In the genomic region with DNA sequence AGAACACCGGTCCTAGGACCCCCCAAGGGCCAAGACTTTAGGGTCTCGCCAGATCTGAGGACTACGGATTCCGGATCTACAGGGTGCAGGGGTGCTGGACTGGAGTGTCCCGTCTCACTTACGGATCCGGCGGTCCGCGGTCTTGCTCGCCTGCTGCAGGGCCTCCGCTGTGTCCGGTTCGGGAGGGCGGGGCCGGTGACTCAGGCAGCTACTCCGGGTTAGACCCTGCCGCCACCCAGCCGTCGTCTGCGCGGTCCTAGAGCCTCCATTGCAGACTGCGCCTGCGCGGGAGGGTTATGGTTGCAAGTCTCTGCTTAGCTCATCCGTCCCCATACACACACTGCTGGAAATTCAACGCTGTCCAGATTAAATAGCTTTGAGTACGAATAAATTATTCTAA, we compare ENCODE assay signal across 7 mouse cellular contexts. TPM values are rescaled to one million over a fixed set of nuclear protein-coding genes. Genes with fewer than 3 reads are reported as not detected.
DNase-seq lines count a peak whose midpoint lies in the region; ATAC-seq and TF ChIP-seq lines count a peak whose summit lies in the region.

No protein-coding gene starts in this region.

- H3K4me1 ChIP-seq in embryonic facial prominence, embryonic 11.5 days (ENCODE audit: control insufficient read depth, insufficient read depth, low read length) = peaks cover 3% of the 10 kb centered on the region
- H3K4me1 ChIP-seq in kidney, adult 2 months (ENCODE audit: control insufficient read depth, insufficient read depth, low read length) = peaks cover 2% of the 10 kb centered on the region; the same call in 1 of the 2 replicates
- H3K4me1 ChIP-seq in limb, embryonic 12.5 days (replicated peaks) = peaks cover 24% of the 10 kb centered on the region
- peaks cover 23% of the 10 kb centered on the region for H3K4me1 ChIP-seq in midbrain, embryonic 15.5 days
- no peaks in the 10 kb centered on the region; the same call in 1 of the 2 replicates for H3K4me1 ChIP-seq in spleen, adult 2 months (ENCODE audit: control insufficient read depth, insufficient read depth, insufficient read length)

- H3K27ac ChIP-seq in embryonic facial prominence, embryonic 11.5 days (replicated peaks; ENCODE audit: low read depth, low read length) = no peak overlapping the region
- H3K27ac ChIP-seq in kidney, adult 2 months (ENCODE audit: insufficient read depth, low read depth, low read length) = peak overlapping the region; percentile 95
- H3K27ac ChIP-seq in limb, embryonic 12.5 days = peak overlapping the region; percentile 87
- H3K27ac ChIP-seq in midbrain, embryonic 15.5 days = peak overlapping the region; percentile 84
- H3K27ac ChIP-seq in spleen, adult 2 months (ENCODE audit: insufficient read depth, low read length) = peak overlapping the region; percentile 80

- no peak for TF ChIP-seq CTCF in kidney, adult 2 months (conservative IDR thresholded peaks at IDR 0.05; ENCODE audit: insufficient read depth, insufficient read length, low read depth, low read length)
- TF ChIP-seq CTCF in spleen, adult 2 months (IDR thresholded peaks at IDR 0.05; ENCODE audit: extremely low read depth, insufficient read depth, insufficient read length, insufficient replicate concordance) = no peak

- WGBS in embryonic facial prominence, embryonic 11.5 days = 0% methylated on average over 28 of the region's 28 CpGs
- under 1% methylated on average over 28 of the region's 28 CpGs for WGBS in kidney, adult 2 months
- under 1% methylated on average over 28 of the region's 28 CpGs for WGBS in limb, embryonic 12.5 days
- WGBS in midbrain, embryonic 15.5 days = under 1% methylated on average over 28 of the region's 28 CpGs
- WGBS in spleen, adult 2 months = under 1% methylated on average over 28 of the region's 28 CpGs

- peak; percentile 84 for ATAC-seq in embryonic facial prominence, embryonic 11.5 days (replicated peaks; ENCODE audit: insufficient number of reproducible peaks, low FRiP score, low TSS enrichment, low read depth)
- peak; percentile 82 for ATAC-seq in limb, embryonic 12.5 days (ENCODE audit: insufficient number of reproducible peaks, insufficient read depth, low FRiP score, low TSS enrichment, low read depth)
- ATAC-seq in midbrain, embryonic 15.5 days (replicated peaks) = peak; percentile 90

- peak; percentile 68 for TF ChIP-seq POLR2A in kidney, adult 2 months (IDR thresholded peaks at IDR 0.05; ENCODE audit: low read depth, low read length)
- TF ChIP-seq POLR2A in spleen, adult 2 months (IDR thresholded peaks at IDR 0.05; ENCODE audit: low read depth, low read length) = no peak; the same call in none of the 2 replicates

- H3K9me3 ChIP-seq in embryonic facial prominence, embryonic 11.5 days (replicated peaks; ENCODE audit: control insufficient read depth, low read length) = no peaks in the 10 kb centered on the region
- H3K9me3 ChIP-seq in limb, embryonic 12.5 days = no peaks in the 10 kb centered on the region
- H3K9me3 ChIP-seq in midbrain, embryonic 15.5 days = no peaks in the 10 kb centered on the region

- H3K27me3 ChIP-seq in embryonic facial prominence, embryonic 11.5 days (ENCODE audit: control insufficient read depth, insufficient read depth, low read length) = no peaks in the 10 kb centered on the region
- H3K27me3 ChIP-seq in kidney, adult 2 months (replicated peaks; ENCODE audit: control insufficient read depth, insufficient read depth, low read length) = no peaks in the 10 kb centered on the region
- H3K27me3 ChIP-seq in limb, embryonic 12.5 days = no peaks in the 10 kb centered on the region
- H3K27me3 ChIP-seq in midbrain, embryonic 15.5 days (replicated peaks) = no peaks in the 10 kb centered on the region
- no peaks in the 10 kb centered on the region for H3K27me3 ChIP-seq in spleen, adult 2 months (ENCODE audit: control insufficient read depth, insufficient read depth, low read length)

- DNase-seq in adrenal gland, postnatal 14 days = peak; percentile 99
- peak; percentile 97 for DNase-seq in embryonic facial prominence, embryonic 11.5 days (ENCODE audit: low spot score)
- DNase-seq in heart, adult 18-20 months = peak; percentile 97 to 98
- DNase-seq in kidney, adult 2 months = peak; percentile 97
- peak; percentile 84 to 96 for DNase-seq in spleen, adult 2 months (ENCODE audit: low read depth in 1 of 2, low spot score in 2 of 2)

- peak overlapping the region; percentile 68 for H3K4me3 ChIP-seq in embryonic facial prominence, embryonic 11.5 days (ENCODE audit: low read depth, low read length)
- peak overlapping the region; percentile 90 for H3K4me3 ChIP-seq in kidney, adult 2 months (ENCODE audit: insufficient read depth, low read depth, low read length)
- peak overlapping the region; percentile 74 for H3K4me3 ChIP-seq in limb, embryonic 12.5 days (replicated peaks)
- peak overlapping the region; percentile 74 for H3K4me3 ChIP-seq in midbrain, embryonic 15.5 days
- peak overlapping the region; percentile 94 for H3K4me3 ChIP-seq in spleen, adult 2 months (ENCODE audit: extremely low read depth, insufficient read depth, insufficient read length)

- peak overlapping the region; percentile 77 for H3K4me2 ChIP-seq in embryonic facial prominence, embryonic 11.5 days (ENCODE audit: low read depth, low read length)
- H3K4me2 ChIP-seq in limb, embryonic 12.5 days = peak overlapping the region; percentile 85
- peak overlapping the region; percentile 66 for H3K4me2 ChIP-seq in midbrain, embryonic 15.5 days

- no peaks in the 10 kb centered on the region; the same call in 1 of the 2 replicates for H3K36me3 ChIP-seq in embryonic facial prominence, embryonic 11.5 days (replicated peaks; ENCODE audit: control insufficient read depth, insufficient read depth, low read depth, low read length)
- no peaks in the 10 kb centered on the region; the same call in 1 of the 2 replicates for H3K36me3 ChIP-seq in kidney, adult 2 months (ENCODE audit: control insufficient read depth, insufficient read depth, low read length)
- peaks cover 28% of the 10 kb centered on the region for H3K36me3 ChIP-seq in limb, embryonic 12.5 days
- peaks cover 14% of the 10 kb centered on the region; the same call in 1 of the 2 replicates for H3K36me3 ChIP-seq in midbrain, embryonic 15.5 days (replicated peaks)
- peaks cover 10% of the 10 kb centered on the region for H3K36me3 ChIP-seq in spleen, adult 2 months (ENCODE audit: control insufficient read depth, insufficient read depth, low read length)

- peak overlapping the region; percentile 65 for H3K9ac ChIP-seq in embryonic facial prominence, embryonic 11.5 days (replicated peaks; ENCODE audit: low read length)
- peak overlapping the region; percentile 76 for H3K9ac ChIP-seq in limb, embryonic 12.5 days (replicated peaks)
- peak overlapping the region; percentile 81 for H3K9ac ChIP-seq in midbrain, embryonic 15.5 days

RNA-seq across cellular contexts. Expression of a gene that starts 3.7 kb away (rescaled TPM):
- 526 and 534 TPM in 2 replicates for total RNA-seq in adrenal gland, postnatal 14 days (2021)
- 56.8 and 56.9 TPM in 2 replicates for polyA plus RNA-seq in embryonic facial prominence, embryonic 11.5 days (2014; fragmentation: Nextera tagmentation; extraction: Ambion mirVana)
- 100 to 1,000 TPM; 277 to 293 TPM for total RNA-seq in heart, adult 18-20 months (2021)
- polyA plus RNA-seq in kidney, adult 2 months (2012; rRNA removed) = 724 and 781 TPM in 2 replicates
- polyA plus RNA-seq in limb, embryonic 12.5 days (2016; fragmentation: Nextera tagmentation; extraction: Ambion mirVana) = 75.6 and 77.9 TPM in 2 replicates
- 69.8 and 81.5 TPM in 2 replicates for polyA plus RNA-seq in midbrain, embryonic 15.5 days (2015; fragmentation: Nextera tagmentation; extraction: Ambion mirVana)
- 414 and 469 TPM in 2 replicates for polyA plus RNA-seq in spleen, adult 2 months (2012; rRNA removed)

RNA-seq across cellular contexts. Expression of a gene that starts 10.9 kb away (rescaled TPM):
- 1,359 and 1,375 TPM in 2 replicates for total RNA-seq in adrenal gland, postnatal 14 days (2021)
- polyA plus RNA-seq in embryonic facial prominence, embryonic 11.5 days (2014; fragmentation: Nextera tagmentation; extraction: Ambion mirVana) = 2.4 and 3.0 TPM in 2 replicates
- total RNA-seq in heart, adult 18-20 months (2021) = 1,000 to 10,000 TPM; 2,821 to 3,018 TPM
- polyA plus RNA-seq in kidney, adult 2 months (2012; rRNA removed) = 76.0 and 141 TPM in 2 replicates
- 2.4 and 2.9 TPM in 2 replicates for polyA plus RNA-seq in limb, embryonic 12.5 days (2016; fragmentation: Nextera tagmentation; extraction: Ambion mirVana)
- 6.5 and 6.8 TPM in 2 replicates for polyA plus RNA-seq in midbrain, embryonic 15.5 days (2015; fragmentation: Nextera tagmentation; extraction: Ambion mirVana)
- 0.43 and 0.52 TPM in 2 replicates for polyA plus RNA-seq in spleen, adult 2 months (2012; rRNA removed)

RNA-seq across cellular contexts. Expression of a gene that starts 25.3 kb away (rescaled TPM):
- 57.8 and 63.1 TPM in 2 replicates for total RNA-seq in adrenal gland, postnatal 14 days (2021)
- 19.8 and 23.0 TPM in 2 replicates for polyA plus RNA-seq in embryonic facial prominence, embryonic 11.5 days (2014; fragmentation: Nextera tagmentation; extraction: Ambion mirVana)
- total RNA-seq in heart, adult 18-20 months (2021) = 10 to 100 TPM; 27.8 to 30.9 TPM
- polyA plus RNA-seq in kidney, adult 2 months (2012; rRNA removed) = 11.1 and 11.8 TPM in 2 replicates
- polyA plus RNA-seq in limb, embryonic 12.5 days (2016; fragmentation: Nextera tagmentation; extraction: Ambion mirVana) = 19.1 and 23.0 TPM in 2 replicates
- polyA plus RNA-seq in midbrain, embryonic 15.5 days (2015; fragmentation: Nextera tagmentation; extraction: Ambion mirVana) = 13.7 and 15.4 TPM in 2 replicates
- polyA plus RNA-seq in spleen, adult 2 months (2012; rRNA removed) = 7.3 and 8.8 TPM in 2 replicates

RNA-seq across cellular contexts. Expression of a gene that starts 36.9 kb away (rescaled TPM):
- total RNA-seq in adrenal gland, postnatal 14 days (2021) = 95.5 and 99.4 TPM in 2 replicates
- 166 and 177 TPM in 2 replicates for polyA plus RNA-seq in embryonic facial prominence, embryonic 11.5 days (2014; fragmentation: Nextera tagmentation; extraction: Ambion mirVana)
- total RNA-seq in heart, adult 18-20 months (2021) = 10 to 100 TPM; 51.1 to 53.7 TPM
- 187 and 196 TPM in 2 replicates for polyA plus RNA-seq in kidney, adult 2 months (2012; rRNA removed)
- polyA plus RNA-seq in limb, embryonic 12.5 days (2016; fragmentation: Nextera tagmentation; extraction: Ambion mirVana) = 174 and 182 TPM in 2 replicates
- polyA plus RNA-seq in midbrain, embryonic 15.5 days (2015; fragmentation: Nextera tagmentation; extraction: Ambion mirVana) = 175 and 188 TPM in 2 replicates
- polyA plus RNA-seq in spleen, adult 2 months (2012; rRNA removed) = 51.5 and 60.8 TPM in 2 replicates

RNA-seq across cellular contexts. Expression of a gene that starts 37.2 kb away (rescaled TPM):
- total RNA-seq in adrenal gland, postnatal 14 days (2021) = 67.7 and 75.4 TPM in 2 replicates
- 245 and 256 TPM in 2 replicates for polyA plus RNA-seq in embryonic facial prominence, embryonic 11.5 days (2014; fragmentation: Nextera tagmentation; extraction: Ambion mirVana)
- total RNA-seq in heart, adult 18-20 months (2021) = 10 to 100 TPM; 57.8 to 68.2 TPM
- polyA plus RNA-seq in kidney, adult 2 months (2012; rRNA removed) = 51.8 and 72.2 TPM in 2 replicates
- polyA plus RNA-seq in limb, embryonic 12.5 days (2016; fragmentation: Nextera tagmentation; extraction: Ambion mirVana) = 214 and 222 TPM in 2 replicates
- 429 and 432 TPM in 2 replicates for polyA plus RNA-seq in midbrain, embryonic 15.5 days (2015; fragmentation: Nextera tagmentation; extraction: Ambion mirVana)
- 21.5 and 24.6 TPM in 2 replicates for polyA plus RNA-seq in spleen, adult 2 months (2012; rRNA removed)
